Mouse (Mus musculus) thymus, postnatal 14 days (tissue): ENCODE data around the gene Paqr6.
A peak's percentile ranks its signal among the peaks of the same experiment; 100 is the strongest.

Experiments used
- DNase-seq: peaks from one replicate; pipeline ENCODE4 v3.0.0; 2021

The Paqr6 gene

DNA sequence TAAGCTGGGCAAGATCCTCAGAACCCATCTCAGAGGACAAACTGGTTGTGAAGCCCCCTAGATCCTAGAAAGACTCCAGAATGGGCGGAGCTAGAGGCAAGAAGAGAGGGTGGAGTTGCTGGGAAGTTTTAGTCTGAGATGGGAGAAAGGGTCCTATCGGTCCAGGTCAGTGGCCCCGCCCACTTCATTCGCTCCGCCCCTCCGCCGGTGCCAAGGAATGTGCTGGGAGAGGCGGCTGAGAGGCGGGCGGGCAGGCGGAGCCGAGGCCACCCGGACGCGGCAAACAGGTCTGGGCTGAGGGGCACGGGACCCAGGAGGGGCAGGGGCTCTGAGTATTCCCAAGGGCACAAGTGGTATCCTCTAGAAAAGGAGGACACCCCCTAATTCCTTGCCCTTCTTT is at the start of gene Paqr6:
Gene Paqr6 (plus strand): TSS at position 248 of the 400 bp plus-strand sequence.
- no peak for DNase-seq

DNA sequence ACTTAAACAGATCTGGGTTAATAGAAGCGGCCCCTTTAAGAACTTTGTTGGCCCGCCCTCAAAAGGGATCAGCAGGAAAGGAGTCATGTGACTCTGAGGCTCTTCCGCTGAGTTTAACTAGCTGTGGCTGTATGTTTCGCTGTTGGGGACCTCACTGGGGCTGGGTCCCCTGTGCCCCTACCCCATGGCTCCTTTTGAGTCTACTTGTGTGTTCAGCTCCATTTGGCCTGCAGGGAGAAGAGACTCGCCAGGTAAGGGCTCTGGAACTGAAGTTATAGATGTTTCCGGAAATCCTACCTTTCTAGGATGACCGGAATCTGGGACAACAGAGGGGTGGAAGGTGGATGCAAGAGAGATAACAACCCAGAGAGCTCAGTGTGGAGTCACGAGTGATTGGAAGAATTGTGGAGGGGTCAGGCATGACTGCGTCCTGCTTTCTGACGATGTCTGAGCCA is 39.4 kb upstream of the Paqr6 start, which contains the start of gene Glmp:
Gene Glmp (plus strand): TSS at position 73 of the 455 bp plus-strand sequence.
- peak; percentile 57 for DNase-seq

DNA sequence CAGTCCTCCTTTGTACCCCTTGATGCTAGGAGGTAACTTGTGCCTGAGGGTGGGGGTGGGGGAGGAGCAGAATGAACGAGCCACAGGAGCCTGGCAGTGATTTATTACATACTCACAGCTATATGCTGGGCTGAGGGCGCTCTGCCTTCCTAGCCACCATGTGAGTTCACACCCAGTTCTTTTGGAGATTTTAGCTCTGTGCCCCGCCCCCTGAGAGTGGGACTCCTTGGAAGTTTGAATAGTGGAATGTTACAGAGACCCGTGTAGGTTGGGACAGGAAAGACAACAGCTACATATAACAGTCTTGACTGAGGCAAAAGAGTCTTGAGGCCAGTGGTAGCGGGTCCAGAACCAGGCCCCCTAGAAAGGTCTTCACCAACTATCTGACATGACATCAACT is 35.4 kb upstream of the Paqr6 start:
- DNase-seq, result no peak

DNA sequence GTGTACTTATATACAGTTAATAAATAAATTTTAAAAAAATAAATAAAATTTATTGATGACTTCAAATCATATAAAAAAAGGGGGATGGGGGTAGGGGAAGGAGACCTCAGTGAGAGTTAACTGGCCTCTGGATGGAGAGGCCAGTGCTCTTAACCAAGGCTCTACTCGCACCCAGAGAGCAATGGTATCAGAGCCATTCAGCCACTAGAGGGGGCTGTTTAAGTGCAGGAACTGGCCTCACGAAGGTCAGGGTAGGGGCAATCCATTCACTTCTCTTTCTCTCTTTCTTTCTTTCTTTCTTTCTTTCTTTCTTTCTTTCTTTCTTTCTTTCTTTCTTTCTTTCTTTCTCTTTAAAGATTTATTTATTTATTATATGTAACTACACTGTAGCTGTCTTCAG is 33.1 kb upstream of the Paqr6 start:
- DNase-seq, result peak; percentile 69

DNA sequence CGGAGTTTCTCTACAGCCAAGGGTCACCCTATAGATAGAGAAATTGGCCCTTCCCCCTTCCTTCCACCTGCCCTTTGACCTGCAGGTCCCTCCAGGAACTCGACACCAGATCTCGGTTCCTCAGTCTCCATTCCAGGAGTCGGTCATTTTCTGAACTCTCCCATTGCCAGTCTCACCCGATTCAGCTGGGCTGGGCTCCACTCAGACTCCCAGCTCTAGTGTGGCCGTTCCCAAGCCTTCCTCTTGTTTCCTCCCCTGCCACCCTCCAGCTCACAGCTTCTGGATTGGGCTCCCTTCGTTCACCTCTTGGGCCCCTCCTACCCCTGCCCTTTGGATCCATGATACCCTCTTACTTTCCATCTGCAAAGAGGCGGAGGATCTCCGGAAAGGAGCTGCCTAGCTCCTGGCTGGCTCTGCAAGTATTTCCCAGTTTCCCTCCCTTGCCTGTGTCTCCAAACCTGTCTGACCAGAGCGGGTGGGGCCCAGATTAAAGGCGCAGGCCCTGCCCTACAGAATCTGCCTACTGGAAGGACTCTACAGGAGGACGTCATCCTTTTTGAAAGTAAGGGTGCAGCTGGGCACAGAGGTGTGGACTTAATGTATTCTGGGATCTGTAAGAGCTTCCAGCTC is 30.2 kb upstream of the Paqr6 start:
- no peak for DNase-seq

DNA sequence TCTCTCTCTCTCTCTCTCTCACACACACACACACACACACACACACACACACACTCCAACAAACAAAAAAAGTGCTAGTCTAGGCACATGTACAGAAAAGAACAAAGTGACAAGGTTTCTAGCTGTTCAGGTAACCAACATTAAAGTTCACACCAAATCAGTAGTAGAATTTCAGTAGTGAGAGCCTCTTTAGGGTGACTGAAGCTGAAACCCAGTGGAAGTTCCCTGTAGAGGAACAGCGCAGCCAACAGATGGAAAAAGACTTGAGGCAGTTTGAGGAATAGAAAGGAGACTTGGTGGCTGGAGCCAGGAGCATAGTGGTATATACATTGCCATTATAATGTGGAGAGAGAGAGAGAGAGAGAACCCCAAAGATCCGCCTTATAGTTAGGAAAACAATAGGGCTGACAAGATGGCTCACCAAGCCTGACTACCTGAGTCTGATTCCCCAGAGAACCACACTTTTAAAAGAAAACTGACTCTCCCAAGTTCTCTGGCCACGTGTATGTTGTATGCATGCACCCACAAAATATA is 29.4 kb upstream of the Paqr6 start:
- no peak for DNase-seq

DNA sequence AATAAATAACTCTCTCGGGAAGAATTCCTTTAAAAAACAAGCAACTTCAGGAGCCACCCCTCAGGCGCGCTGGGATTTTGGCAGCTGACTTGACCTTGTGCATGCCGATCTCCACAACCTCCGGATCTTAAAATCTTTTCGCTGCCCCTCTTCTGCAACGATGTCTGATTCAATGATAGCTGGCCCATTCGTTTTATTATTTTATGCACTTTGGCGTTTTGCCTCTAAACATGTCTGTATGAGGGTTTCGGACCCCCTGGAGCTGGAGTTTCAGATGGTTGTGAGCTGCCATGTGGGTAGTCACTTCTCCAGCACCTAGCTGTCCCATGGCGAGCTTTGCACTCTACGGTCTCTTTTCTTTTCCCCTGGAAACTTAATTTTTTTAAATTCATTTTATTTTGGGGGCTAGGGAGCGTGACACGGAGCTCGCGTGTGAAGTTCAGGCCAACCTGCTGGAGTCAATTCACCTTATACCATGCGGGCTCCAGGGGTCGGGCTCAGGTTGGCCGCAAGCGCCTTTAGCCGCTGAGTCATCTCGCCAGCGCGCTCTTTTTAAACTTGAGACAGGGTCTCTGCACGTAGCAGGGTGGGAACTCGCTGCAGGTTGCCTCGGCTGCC is 28.8 kb upstream of the Paqr6 start:
- DNase-seq, result peak; percentile 14

DNA sequence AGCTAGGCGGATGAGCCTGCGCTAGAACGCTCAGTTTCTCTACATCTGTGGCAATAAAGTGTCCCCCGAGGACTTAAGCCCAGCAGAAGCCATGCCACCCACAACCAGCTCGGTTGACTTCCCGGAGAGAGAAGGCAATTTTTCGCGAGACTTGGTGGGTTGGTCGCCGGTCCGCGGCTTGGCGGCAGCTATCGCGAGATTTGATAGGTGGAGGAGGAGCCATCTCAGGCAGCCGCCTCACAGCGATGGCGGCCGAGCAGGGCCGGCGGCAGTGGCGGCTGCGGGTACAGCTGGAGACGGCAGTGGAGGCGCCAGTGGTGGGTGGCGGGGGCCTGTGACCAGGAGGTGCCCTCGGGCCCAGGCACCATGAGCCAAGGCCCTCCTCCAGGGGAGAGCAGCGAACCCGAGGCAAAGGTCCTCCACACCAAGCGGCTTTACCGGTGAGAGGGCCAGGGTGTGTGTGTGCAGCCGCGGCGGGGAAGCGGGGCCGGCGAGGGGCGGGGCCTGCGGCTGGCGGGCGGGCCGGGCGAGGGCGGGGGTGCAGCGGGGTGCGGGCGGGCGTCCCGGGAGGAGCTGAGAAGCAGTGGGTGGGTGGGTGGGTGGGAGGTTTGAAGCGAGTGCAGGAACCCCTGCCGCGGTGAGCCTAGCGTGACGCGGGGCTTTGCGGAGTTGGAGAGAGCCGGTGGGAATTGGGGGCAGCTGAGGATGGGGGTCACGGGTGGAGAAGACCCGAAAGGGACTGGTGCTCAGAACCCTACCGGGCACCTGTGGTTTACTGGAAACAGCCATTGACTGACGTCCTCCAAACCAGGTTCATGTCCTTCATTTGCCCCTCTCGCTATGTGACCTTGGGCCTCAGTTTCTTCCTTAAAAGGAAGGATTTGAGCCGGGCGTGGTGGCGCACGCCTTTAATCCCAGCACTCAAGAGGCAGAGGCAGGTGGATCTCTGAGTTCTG is 28.0 kb upstream of the Paqr6 start, which contains the start of the genes Tmem79 and Smg5:
Gene Tmem79 (minus strand): TSS at position 91 of the 956 bp plus-strand sequence.
Gene Smg5 (plus strand): TSS at position 203 of the 956 bp plus-strand sequence.
- peak; percentile 97 for DNase-seq

DNA sequence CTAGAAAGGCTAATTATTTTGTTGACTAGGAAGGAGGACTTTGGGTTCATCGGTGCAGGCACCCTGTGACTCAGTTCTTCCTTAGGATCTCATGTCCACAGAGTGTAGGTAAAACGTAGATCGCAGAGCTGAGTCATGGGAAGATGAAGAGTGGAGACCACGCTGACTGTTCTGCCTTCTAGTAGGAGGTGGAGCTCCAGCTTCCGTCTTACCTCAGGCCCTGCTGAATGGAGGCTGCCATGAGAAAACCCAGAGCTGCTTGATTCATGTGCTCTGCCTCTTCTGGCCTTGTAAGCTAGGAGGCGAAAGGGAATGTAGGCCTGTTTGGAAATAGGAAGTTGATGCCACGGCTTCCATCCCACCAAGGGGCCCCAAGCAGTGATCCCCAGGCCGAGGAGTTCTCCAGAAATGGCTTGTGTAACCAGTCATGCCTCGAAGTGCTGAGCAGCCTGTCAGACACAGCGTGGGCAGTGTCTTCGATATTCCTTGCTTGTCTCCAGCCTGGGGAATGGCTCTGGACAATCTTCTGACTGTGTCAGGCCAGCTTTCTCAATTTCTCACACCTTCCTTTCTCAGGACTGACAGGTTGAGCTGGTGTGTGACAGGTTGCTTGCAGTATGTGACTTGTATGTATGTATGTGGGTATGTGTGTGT is 26.9 kb upstream of the Paqr6 start:
- peak; percentile 29 for DNase-seq

DNA sequence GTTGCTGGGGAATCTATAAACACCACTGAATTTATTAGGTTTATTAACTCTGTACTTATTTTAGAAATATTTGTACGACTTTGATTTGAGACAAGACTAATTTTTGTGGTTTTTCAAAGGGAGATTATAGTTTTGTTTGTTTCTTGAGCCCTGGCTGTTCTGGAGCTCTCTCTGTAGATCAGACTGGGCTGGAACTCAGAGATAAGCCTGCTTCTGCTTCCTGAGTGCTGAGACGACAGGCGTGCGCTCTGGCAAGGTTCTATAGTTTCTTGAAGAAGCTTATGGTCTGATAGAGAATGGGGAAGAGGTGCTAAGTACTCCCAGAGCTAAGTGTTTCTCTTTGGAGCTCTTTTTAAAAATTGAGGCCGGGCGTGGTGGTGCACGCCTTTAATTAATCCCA is 26.1 kb upstream of the Paqr6 start:
- no peak for DNase-seq

DNA sequence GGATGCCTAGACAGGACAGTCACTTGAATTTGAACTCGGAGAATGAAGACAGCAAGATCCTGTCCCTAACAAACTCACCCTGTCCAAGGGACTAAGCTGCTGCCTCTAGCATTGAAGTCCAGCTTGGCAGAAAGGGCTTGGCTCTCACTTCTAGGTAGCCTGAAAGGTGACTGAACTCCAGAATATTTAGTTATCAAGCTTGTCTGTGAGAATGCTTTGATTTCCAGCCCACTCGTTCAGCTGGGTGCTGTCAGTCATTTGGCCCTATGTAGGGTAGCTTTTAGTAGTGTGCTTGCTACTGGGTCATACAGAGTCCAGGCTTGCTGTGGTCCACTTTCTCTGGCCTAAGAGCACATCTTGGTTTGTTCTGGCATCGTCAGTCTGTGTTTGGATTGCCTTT is 25.4 kb upstream of the Paqr6 start:
- DNase-seq, result no peak

DNA sequence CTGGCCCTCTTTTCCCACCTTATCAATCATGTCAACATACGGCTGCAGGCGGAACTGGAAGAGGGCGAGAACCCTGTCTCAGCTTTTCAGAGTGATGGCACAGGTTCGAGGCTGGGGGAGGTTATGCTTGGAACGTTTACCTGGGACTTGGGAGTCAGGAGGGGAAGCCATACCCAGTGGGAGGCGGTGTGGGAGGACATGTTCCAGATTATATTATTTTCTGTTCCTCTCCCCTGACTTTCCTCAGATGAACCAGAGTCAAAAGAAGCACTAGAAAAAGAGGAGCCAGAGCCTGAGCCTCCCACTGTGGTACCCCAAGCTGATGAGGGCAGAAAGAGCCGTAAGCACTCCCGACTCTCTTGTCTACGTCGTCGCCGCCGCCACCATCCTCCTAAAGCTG is 13.7 kb upstream of the Paqr6 start:
- DNase-seq, result no peak

DNA sequence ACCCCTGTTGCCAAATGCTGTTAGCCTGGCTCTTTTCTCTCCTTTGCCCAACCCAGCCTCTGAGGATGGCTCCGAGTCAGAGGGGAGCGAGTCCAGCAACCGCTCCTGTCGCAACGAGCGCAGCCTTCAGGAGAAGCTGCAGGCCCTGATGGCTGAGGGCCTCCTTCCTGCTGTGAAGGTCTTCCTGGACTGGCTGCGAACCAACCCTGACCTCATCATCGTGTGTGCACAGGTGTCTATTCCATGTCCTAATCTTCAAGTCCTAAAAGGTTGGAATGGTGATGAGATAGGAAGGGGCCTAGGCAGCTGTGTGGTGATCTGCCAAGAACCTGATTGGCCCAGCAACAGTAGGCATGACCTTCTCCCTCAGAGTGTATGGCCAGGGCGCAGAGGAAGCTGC is 11.5 kb upstream of the Paqr6 start:
- no peak for DNase-seq

DNA sequence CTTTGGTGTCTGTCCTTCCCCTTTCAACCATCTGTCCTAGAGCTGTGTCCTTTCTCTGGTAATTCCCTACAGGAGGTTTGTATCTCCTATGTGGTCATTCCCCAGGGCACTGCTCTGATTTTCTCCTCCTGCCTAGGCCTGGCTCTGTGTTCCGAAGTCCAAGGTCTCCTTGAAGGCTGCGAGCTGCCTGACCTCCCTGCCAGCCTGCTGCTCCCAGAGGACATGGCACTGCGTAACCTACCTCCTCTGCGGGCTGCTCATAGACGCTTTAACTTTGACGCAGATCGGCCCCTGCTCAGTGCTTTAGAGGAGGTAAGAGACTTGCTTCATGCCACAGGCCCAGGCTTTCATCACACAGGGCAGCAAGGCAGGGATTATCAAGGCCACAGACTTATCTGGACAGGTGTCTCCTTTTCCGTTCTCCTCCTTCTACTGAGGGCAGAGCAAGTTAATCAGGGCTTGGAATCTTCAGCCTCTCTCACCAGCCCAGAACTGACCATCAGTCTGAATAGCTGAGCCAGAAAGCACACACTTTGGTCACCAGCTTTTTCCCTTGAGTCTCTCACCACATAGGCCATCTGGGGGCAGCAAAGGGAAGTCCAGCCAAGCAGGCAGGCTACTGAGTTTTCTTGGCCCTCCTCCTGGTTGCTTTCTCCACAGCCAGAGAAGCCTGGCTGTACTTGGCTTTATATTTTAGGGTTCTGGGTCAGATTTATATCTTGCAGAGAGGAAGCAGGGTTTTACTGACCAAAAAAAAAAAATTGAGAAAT is 9.8 kb upstream of the Paqr6 start:
- no peak for DNase-seq

DNA sequence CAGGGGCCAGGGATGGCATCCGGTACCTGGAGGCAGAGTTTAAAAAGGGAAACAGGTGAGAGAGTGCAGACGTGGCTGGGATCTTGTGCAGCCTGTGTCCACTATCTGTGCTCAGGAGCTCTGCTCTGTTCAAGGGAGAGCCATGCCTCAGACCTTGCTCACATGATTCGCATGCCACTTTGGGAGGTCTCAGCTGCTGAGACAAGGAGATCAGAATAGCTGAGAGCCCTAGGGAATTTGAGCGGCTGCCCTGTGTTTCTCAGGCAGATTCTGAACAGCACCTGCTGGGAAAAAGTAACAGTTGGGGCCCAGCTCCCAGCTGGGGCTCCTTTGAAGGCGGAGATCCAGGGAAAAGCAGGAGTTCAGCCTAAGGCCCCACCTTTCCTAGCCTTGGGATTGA is 4.8 kb upstream of the Paqr6 start:
- no peak for DNase-seq

DNA sequence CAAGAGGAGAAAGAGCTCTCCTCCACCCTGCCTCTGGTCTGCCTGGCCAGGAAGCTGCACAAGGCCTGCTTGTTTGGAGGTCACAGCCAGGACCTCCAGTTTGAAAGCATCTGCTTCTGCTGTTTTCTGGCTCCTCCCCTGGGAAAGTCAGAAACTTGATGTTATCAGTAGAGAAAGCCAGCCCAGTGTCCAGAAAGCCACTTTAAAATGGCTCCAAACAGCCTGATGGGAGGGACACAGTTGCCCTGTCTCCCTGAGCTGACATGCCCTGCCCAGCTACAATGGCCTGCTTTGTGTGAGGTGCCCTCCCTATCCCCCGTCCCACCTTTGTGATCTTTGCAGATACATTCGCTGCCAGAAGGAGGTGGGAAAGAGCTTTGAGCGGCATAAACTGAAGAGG is 4.4 kb upstream of the Paqr6 start:
- peak; percentile 25 for DNase-seq

DNA sequence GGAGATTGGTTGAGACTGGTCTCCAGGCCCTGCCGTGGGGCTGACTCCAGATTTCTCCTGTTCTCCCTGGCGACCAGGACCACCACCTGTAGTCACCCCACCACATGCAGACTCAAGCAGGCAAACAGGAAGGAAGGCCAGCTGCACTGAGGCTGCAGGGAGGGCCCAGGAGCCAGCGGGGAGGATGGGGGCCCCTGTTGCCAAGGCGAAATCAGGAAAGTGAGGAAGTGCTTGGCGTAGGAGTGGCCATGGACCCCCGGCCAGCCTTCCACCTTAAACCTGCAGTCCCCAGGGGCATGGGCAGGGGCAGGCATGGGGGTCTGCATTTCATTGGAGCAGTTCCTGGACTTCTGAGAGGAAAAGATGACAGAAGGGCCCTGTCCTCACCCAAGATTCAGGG is 3.3 kb upstream of the Paqr6 start:
- peak; percentile 56 for DNase-seq

DNA sequence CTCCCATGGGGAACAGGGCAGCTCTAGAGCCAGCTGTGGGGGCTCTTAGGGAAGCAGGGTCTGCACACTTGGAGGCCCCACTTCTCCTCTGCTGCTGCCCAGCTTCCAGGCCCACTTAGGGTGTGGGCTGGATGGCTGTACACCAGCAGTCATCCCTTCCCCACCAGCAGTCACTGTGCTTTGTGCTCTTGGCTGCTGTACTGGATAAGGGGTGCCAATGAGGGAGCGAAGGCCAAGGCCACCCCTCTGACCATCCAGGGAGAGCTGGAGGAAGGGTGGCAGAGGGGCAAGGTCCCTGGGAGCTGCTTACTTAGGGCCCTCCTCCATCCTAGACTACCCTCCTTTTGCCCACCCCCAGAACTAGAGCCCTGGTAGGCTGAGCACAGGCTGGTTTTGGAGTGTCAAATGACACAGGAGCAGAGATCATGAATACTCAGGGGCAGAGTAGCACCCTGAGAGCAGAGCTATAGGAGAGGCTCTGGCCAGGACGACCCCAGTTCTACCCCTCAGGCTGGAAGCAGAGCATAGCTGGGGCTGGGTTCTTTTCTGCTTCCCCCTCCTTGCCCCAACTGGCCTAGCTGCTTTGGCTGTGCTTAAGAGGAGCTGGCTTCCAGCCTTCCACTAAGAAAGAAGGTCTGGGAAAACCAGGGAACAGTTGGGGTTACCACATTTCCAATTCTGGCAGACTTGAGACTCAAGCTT is 2.6 kb upstream of the Paqr6 start:
- no peak for DNase-seq

DNA sequence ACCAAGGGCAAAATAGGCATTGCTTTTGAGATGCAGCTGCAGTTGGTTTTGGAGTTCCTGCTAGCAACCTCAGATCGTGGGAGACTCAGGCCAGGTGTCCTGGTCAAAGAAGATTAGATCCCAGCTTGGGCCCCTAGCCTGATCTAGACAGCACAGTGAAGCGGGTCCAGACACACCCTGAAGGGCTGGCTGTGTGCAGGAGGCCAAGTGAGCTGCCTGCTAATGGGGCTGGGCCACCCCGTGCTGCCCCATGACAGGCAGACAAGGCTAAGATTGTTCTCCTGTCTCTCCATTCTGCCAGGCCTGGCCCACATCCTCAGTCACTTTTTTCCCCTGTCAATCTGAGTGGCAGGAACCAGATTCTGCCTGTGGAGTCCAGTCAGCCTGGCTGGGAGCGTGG is 684 bp upstream of the Paqr6 start:
- no peak for DNase-seq

DNA sequence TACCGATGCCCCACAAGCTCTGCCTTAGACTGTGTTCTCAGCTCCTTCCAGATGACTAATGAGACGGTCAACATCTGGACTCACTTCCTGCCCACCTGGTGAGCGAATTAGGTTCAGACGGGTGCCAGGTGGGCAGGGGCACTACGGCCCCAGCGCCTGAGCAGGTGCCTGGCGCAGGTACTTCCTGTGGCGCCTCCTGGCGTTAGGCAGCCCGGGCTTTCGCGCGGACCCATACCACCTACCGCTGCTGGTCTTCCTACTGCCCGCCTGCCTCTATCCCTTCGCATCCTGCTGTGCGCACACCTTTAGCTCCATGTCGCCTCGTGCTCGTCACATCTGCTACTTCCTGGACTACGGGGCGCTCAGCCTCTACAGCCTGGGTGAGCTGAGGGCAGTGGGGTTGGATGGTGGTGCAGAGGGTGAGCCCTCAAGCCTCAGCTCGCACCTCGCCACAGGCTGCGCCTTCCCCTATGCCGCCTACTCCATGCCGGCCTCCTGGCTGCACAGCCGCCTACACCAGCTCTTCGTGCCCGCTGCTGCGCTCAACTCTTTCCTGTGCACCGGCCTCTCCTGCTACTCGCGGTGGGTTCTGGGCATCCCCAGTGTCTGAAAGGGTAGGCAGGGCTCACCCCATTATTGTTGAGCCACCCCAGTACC is 1.4 kb downstream of the Paqr6 start:
- DNase-seq, result peak; percentile 27
